Mouse (Mus musculus) thymus, postnatal 0 days (tissue): ENCODE data around the gene Zfhx3. TPM values are rescaled to one million over a fixed set of nuclear protein-coding genes. Genes with fewer than 3 reads are reported as not detected.

Source experiments
- DNase-seq: peaks from one replicate; pipeline ENCODE4 v3.0.0-alpha.2; 2015; ENCODE audit warnings: low spot score
- polyA plus RNA-seq: library from polyadenylated mRNA; unstranded; fragments of >200 nt; fragmentation: Nextera tagmentation; extraction: Ambion mirVana; gene quantifications from 2 replicates; pipeline ENCODE4 v1.2.1, GENCODE M21; 2015

The Zfhx3 gene
- polyA plus RNA-seq, 1 experiment from 2014 or later, result 1.9 TPM

DNA sequence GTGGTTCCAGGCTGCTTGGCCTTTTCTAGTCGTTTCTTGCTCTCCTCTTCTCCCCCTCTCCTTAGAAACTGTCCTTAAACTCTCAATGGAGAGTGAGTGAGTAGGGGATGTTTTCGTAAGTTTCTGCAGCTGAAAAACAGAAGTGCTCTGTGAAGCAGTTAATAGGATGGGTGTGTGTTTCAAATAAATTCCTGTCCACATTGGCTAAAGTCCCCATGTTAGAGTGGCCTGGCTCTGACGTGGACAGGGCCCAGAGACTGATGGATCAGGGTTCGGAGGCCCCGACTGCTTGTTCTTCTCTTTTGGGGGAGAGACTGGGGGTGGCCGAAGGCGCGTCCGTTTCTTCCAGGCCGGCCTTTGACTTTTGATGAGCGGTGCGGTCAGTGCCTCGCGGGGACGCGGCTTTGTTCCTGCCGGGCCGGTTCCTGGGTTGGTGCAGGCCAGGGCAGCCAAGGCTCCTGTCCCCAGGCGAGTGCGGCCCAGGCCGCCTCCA lies 771.7 kb downstream of the Zfhx3 start:
- no peak for DNase-seq

GRCm38 (mm10) chr8:108714636-108715415 lies 772.4 kb downstream of the Zfhx3 start:
- DNase-seq, result peak; percentile 63

DNA sequence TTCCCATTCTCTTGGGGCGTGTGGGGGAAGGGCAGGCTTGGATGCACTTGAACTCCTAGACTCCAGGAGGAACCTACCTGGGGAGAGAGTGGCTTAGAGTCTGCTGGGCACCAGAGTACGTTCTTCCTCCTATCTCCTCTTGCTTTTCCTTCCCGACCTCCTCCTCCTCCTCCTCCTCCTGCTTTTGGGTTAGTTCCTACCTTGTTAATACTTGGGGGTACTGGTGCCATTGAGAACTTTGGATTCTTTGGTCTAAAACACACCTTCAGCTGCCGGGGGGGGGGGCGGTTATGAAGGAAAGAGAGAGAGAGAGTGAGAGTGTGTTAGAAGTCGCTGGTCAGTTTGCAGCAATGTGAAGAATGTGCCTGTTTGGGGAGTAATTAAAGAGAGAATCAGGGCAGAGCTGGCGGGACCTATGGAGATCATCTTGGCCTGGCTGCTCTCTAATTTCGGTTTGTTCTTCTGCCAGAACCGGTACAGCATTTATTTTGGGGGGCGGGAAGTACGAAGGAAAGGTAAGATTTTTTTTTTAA lies 773.0 kb downstream of the Zfhx3 start:
- no peak for DNase-seq

DNA sequence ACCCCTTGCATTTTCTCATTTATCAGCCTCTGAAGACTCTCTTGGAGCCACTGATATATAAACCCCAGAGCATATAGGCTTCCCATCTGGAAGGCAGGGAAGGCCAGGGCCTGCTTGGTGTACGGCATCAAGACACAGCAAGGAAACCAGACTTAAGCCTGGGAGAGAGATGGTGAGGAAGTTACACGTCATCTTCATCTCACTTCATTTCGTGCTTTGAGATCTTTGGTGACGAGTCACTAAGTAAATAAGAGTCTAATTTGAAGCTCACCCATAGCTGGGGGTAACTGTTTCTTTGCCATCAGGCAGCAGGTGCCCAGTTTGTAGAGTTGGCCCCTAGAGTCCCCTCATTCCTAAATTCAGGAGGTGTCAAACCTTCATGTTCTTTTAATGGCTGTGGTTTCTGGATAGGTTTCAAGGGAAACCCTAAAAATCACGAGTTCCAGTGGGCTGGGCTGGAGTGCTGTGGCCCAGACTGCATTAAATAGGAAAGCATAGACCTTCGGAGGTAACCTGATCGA lies 773.9 kb downstream of the Zfhx3 start:
- DNase-seq, result no peak

- DNase-seq, result no peak
Observed at GRCm38 (mm10) chr8:108717545-108717944, 775.1 kb downstream of the Zfhx3 start.

DNA sequence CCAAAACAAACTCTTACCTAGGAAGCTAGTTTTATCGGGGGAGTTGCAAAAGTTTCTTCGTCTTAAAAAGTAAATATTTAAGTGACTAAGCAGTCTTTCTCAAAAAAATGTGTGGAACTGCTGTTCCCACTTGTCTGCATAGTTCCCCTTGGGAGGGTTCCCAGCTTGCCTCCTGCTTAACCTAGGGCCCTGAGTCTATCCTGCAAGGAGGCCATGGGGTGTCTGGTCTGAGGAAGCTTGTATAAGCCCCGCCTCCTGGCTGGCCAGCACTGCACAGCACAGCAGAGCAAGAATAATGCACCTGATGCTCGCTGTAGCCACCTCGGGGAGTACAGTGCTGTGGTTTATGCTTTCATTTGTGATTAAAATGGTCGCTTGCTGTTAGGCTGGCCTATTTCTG lies 775.6 kb downstream of the Zfhx3 start:
- no peak for DNase-seq

GRCm38 (mm10) chr8:108720840-108721239 lies 778.4 kb downstream of the Zfhx3 start:
- DNase-seq, result no peak

DNA sequence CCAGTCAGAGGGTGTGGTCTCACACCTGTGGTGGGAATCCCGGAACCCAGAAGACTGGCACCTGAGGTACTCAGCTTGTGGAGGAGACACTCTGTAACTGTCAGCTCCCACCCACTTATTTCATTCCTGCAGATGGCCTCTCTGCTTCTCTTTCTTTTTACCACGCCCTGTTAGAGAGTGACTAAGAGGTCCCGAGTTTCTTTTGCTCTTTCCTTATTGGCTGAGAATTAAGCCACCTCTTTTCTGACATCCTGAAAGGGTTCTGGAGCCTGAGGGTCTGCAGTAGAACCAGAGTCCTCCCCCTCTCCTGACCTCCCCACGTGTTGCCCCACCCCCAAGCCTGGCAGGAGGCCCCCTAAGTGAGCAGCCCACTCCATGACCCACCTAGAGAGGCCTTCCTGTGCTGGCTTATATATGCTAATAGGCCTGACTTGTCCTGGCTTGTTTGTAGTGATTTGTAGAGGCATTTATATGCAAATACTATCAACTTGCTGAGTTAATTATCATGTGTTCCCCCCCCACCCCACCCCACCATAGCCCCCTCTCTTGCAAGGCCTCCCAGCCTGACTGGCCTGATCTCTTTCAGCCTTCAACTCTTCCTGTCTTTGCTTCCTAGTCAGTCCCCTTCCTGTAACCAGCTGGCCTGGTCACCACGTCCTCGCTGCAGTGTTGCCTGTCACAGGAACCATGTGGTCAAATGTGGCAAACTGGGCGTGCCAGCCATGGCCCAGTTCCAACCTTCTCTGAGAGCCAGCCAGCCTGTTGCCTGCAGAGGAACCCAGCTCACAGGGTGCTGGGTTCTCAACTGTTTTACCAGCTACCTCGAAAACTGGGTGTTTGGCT lies 780.4 kb downstream of the Zfhx3 start:
- DNase-seq, result no peak

DNA sequence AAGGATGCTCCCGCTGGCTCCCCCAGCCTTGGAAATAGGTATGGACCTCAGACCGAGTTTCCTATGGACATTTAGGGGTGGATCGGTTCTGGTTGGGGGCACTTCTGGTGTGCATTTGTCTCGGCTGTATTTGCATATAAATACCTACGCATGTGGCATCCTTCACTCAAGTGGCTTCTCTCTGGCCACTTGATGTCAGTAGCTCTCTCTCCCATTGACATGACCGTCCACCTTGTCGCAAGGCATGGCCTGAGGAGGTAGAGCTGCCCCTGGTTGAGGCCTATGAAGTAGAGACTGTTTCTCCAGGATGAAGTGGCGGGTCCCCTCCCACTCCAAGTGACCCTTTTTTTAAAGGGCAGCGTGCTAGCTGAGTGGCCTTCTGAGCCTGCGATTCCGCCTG lies 781.2 kb downstream of the Zfhx3 start:
- no peak for DNase-seq

- DNase-seq, result no peak
Observed at GRCm38 (mm10) chr8:108724818-108725506, 782.5 kb downstream of the Zfhx3 start.

DNA sequence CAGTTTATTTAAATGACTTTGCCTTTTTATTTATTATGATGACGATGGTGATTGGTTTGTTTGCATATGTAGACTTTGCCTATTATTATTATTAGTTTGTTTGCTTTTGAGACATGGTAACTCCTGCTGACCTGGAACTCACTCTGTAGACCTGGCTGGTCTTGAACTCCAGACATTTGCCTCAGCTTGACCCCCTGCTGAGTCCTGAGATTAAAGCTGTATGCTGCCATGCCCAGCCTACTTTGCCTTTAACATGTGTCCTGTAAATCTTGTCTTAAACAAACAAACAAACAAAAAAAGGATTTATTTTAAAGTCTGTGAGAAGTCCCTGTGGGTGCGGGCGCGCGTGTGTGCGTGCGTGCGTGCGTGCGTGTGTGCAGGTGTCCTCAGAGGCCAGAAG lies 783.2 kb downstream of the Zfhx3 start:
- DNase-seq, result no peak

GRCm38 (mm10) chr8:108726541-108727241 lies 784.2 kb downstream of the Zfhx3 start:
- no peak for DNase-seq

DNA sequence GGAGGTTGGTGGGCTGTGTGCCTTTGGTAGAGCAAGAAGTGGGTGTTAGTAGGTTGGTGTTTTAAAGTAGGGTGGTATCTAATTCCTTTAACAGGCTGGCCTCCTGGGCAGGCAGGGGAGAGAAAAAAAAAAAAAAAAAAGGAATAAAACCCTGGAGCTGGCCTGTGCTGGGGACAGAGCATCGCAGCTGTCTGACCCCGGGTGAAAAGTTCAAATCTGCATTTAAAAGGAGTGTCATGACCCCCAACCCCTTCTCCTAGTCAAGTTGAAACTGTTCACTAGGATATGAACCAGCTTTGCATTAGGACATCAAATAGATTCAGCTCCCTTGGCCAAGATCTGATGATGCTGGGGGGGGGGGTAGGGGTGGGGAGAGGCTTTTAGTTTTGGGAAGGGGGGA lies 786.7 kb downstream of the Zfhx3 start:
- DNase-seq, result no peak

- no peak for DNase-seq
Observed at GRCm38 (mm10) chr8:108729667-108730329, 787.4 kb downstream of the Zfhx3 start.

- DNase-seq, result no peak
Observed at GRCm38 (mm10) chr8:108730907-108731440, 788.5 kb downstream of the Zfhx3 start.

- no peak for DNase-seq
Observed at GRCm38 (mm10) chr8:108732500-108732899, 790.1 kb downstream of the Zfhx3 start.

GRCm38 (mm10) chr8:108733385-108733784 lies 790.9 kb downstream of the Zfhx3 start:
- DNase-seq, result no peak

DNA sequence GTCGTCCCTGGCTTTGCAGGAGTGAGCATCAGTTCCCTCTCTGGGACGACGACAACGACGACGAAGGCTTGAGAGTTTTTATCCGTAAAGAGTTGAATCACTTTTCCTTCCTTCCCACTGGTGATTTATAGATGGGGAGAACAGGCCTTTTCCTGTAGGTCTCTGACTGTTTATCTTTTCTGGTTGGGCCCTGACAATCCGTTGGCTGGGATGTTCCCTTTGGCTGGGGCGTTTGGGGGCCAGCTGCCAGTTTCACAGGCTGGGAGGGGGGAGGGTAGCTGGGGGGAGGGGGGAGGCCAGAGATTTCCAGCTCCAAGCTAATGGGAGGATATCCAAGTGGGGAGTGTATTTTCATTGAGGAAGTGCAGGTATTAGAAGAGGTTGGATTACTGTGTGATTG lies 794.0 kb downstream of the Zfhx3 start:
- no peak for DNase-seq

- peak; percentile 32 for DNase-seq
Observed at GRCm38 (mm10) chr8:108738179-108738578, 795.7 kb downstream of the Zfhx3 start.

- no peak for DNase-seq
Observed at GRCm38 (mm10) chr8:108739517-108739916, 797.1 kb downstream of the Zfhx3 start.
